Mouse (Mus musculus) lung, postnatal 0 days (tissue): ENCODE data around the gene H2-DMa.

Source experiments
- CTCF ChIP-seq: IDR thresholded peaks from 2 replicates; pipeline ENCODE4 v1.5.1; 2016; ENCODE audit warnings: antibody characterized with exemption, mild to moderate bottlenecking
- EP300 ChIP-seq: IDR thresholded peaks from 2 replicates; pipeline ENCODE4 v1.6.1; 2016; ENCODE audit warnings: antibody characterized with exemption, mild to moderate bottlenecking, control low read depth

- TF ChIP-seq CTCF (no peak), EP300 (no peak)
These were observed 60.8 kb downstream of the H2-DMa start for GRCm38 (mm10) chr17:34179913-34180859.
